Mouse (Mus musculus) v-Abl transformed pro-B cells (cell line): ENCODE data around the gene E130114P18Rik.

Source experiments
- in situ Hi-C, 2 experiments: fragments of 400-800 bp; cut with MboI; formaldehyde crosslinking; loops; one replicate each; pipeline ENCODE4 v1.15.1; 2025; ENCODE audit not compliant: unreplicated experiment in 2 of 2

The E130114P18Rik gene

DNA sequence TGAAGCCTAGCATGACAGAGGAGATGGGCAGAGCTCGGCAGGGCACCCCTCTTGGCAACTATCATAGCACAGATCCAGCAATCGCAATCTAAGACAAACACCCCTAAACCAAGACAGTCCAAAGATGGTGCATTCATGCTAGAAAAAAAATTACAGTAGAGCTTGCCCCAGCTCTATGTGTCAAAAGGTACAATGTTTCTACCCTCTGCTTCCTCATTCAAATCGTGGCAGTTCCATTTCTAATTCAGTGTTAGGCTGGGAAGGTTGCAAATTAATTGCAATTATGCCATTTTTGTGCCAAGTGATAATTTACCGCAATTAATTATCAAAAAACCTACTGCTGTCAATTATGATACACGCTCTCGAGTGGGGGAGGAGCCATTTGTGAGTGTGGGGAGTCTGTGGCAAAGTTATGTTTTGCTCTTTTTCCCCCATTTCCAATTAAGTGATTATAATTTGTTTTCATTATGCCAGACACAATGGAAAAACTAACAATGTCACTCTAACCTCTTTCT, 63.7 kb downstream of the E130114P18Rik start:
- in situ Hi-C loops: no loop called here

DNA sequence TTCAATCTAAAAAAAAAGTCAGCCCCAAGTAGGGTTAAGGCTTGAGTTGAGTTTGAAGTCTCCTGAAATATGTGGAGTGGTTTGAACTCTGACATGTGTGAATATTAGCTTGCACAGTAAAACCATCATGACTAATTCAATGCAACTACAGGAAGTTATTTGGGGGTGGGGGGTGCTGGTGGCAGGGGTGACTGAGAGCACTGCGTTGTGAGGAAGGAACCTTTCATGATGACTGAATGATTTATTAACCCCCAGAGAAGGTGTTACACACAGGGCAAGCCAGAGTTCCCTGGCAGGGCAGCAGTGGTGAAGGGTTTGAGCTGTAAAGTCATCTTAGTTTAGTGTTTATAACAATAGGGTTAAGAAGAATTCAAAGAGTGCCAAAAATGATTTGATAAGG, 65.3 kb downstream of the E130114P18Rik start:
- in situ Hi-C loops: no loop called here

DNA sequence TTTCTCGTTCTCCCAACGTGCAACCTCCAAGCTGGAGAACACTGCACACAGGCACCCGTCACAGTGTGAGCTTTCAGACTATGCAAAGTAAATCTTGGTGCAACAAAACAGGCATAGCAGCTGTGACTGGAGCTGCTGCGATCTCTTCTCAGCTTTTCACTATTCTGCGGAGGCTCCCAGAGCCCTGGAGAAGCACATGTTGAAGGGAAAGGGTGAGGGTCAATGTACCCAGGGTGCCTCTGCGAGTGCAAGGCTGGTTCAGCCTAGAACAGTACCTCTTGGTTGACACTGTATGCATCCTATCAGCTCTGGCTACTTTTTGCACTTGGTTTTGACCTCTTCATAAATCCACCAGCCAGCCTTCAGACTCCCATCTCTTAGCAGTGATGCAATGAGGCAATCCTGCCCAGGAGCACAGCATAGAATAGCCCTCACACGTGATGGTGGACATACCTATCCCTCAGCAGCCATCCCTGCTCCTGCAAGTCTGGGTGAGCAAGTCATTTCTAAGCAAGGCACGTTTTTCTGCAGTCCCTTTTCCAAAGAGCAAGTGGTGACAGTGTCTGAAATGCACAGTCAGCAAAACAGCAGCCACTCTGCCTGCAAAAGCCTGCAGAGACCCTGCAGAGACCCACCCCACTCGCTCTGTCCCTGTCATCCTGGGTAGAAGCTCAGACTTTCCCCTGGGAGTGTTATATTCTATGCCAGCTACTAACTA, 67.7 kb downstream of the E130114P18Rik start:
- in situ Hi-C loops: no loop called here

DNA sequence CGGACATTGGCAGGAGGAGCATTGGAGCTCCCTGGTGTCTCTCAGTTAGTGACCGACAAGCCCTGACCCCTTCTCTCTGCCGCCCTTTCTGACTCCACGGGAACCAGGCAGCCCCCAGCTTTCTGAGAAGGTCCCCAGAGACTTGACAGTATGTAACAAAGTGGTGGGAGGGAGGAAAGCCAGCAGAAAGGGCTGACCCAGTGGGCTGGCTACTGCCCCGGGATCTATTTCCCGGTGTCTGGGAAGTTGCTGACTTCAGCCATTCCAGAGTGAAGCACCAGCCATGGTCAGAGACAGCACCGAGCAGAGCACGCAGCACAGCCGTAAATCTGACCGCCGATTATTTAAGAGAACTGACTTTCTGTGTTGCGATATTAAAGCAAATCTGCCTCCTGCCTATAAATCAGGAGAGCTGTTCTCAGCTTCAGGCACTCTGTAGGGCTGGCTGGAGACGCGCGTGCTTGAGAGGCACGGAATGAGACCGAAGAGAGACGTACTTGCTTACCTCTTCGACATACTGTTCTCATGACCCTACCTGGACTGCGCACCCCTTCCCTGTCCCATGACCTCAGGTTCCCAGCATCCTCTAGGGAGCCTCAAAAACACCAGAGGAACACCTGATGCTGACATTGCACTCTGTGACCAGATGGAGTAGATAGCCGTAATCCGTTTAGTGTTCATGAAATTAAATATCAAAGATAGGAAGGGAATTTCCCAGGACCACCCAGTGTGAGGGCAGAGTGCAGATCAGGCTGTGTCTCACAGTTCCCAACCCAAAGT, 70.3 kb downstream of the E130114P18Rik start:
- in situ Hi-C loops: no loop called here

DNA sequence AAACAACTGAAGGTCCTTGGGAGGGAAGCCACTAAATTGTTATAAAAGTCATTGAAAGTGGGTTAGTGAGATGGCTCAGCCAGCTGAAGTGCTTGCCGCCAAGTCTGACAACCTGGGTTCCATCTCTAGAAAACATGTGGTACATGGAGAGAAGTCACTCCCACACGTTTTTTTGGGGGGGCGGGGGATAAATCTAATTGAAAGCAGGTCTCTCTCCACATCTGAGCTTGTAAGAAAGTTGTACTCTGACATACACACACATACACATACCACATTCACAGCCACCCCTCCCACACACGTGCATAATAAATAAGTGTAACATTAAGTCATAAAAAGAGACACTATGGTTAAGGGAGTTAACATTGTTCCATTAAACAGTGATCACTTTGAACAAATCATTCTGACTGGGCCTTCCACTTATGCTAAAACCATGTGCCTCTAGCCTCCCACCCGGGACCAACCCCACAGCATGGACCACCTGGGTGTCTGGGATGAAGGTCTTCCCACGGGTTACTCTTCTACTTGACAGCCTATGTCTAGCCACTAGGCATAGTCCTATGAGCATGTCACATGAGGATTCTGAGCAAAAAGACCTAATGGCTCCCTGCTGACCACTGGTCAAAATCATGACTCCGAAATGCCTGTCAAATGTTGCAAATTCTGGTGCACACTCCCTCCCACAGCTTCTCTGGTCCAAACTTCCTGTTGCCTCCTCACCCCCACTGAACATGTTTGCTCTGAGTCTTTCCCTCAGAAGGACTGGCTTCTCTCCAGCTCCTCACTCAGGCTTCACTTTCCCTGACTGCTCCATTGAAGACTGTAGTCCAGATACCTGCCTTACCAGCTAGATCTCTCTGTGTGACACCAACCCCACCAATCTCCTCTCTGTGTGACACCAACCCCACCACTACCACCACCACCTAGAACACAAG, 80.9 kb downstream of the E130114P18Rik start:
- in situ Hi-C loops: no loop called here

DNA sequence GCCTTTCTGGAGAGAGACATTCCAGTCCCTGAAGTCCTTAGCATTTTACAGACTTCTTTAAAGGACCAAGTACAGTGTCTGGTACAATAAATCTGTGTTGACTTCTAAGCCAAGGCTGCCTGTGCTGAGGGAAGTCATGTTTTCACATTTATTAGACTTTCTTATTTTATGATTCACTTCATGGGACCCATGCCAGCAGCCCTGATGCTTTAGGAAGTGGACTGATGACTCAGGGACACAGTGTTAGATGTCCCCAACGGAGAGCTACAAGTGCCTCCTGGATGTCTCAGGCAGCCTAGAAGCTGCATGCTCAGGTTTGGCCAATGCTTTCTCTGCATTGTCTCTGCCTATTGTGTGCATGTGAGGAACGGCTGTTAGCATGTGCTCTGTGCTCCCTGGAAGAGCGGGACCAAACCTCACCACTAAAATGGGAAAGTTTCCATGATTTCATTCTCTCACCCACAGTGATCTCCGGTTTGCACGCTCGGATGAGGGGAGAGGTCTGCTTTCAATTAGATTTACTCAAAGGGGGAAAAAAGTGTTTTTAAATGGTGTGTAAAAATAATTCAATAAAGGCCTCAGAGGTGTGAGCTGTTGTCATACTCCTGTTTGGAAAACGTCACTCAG, 82.4 kb downstream of the E130114P18Rik start:
- in situ Hi-C loops: no loop called here

DNA sequence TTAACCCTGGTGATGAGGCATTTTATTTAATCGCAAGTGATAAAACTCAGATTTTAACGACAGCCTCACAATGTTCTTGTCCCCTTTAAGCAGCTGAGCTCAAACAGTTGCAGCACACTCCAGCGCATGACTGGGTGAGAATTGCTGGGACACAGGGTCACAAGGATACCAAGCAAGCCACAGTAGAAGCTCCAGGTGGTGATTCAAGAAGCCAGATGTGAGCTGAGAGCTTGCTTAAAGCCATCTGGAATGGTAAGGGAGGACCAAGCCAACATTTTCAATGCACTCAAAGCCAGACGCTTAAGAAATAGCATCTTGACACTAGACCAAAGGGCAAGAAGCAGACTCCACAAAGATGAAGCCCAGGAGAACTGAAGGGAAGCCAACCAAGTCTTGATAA, 83.9 kb downstream of the E130114P18Rik start:
- in situ Hi-C loops: no loop called here

DNA sequence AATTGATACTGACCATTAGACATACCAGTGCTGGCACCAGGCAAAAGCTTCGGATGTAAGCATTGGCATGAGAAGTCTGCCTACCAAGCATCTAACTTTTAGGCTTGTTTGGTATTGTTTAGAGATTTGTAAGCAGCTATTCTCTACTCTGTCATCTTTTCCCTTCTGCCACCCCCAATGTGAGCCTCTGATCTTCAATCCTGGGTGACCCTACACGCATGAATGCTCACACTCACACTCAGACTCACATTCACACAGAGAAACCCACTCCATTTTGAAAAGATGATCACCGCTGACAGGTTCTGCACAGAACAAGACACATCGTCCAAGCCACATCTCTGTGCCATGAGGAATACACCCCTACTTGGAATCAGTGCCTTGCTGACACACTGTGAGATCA, 84.8 kb downstream of the E130114P18Rik start:
- in situ Hi-C loops: no loop called here

DNA sequence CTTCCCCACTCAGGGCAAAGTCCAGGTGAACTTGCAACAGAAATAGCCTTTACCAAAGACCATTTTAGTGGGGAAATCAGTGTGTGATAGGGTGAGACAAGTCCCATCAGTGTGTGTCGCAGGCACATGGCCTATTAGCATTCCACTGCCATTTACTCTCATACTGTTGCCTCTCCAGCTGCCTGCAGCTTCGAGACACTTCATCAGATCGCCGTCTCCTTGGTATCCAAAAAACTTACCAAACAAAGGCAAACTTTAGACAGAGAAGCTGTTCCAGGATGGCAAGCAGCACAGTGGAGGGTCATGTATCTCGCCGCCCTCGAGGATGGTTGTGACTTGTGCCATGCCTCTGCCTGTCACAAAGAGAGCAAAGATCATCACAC, 87.5 kb downstream of the E130114P18Rik start:
- in situ Hi-C loops: no loop called here

DNA sequence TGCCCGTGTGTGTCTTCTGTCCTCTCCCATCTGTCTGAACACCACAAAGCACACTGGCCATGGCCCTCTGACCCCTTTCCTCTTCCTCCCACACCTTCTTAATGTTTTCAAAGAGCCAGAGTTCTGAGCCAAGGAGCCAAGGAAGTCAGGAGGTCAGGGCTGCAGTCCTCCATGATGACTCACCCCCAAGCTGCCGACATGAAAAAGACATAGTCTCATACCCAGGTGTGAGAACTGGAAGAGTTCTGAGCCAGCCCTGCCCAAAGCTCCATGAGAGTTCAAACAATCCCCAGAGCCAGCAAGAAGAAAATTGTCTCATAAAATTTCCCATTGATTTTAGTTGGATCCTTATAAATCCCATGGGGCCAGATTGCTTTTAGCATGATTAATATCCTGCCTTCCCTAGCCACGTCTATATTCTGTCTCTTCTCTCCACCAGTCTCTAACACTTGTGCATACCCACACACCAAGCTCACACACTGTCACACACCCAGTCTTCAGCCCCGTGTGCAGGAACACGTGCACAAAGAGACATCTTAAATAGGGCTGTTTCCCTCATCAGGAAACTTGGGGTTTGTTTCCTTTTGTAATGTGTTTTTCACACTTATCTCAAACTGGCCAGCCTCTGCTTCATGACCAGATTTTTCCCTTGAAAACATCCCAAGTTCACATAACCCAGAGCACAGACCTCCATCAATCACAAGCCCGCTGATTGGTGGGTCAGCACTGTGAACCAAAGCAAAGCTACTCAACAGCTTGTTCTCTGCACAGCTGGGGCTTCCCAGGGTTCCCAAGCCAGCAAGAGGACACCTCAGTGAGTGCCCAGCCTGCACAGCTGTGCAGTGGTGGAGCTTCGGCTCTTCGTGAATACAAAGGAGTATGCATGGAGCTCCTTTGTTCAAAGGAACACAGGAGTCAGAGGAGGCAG, 88.2 kb downstream of the E130114P18Rik start:
- in situ Hi-C loops: no loop called here

DNA sequence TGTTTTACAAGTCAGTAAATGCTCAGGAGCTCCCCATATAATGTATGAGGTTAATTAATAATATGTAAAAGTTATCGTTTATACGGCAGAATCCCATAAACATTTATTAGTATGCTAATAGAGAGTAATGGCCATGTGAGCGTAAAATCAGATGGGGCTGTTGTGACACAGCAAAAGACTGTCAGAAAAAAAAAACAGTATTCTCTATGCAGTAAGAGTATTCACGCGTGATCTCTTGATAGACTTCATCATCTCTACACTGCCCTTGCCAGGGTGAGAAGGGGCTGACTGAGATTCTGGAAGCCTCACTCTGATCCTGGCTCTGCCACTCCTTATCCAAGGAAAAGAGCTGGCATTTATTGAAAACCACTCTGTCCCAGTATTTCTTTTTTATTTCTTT, 91.9 kb downstream of the E130114P18Rik start:
- in situ Hi-C loops: no loop called here

DNA sequence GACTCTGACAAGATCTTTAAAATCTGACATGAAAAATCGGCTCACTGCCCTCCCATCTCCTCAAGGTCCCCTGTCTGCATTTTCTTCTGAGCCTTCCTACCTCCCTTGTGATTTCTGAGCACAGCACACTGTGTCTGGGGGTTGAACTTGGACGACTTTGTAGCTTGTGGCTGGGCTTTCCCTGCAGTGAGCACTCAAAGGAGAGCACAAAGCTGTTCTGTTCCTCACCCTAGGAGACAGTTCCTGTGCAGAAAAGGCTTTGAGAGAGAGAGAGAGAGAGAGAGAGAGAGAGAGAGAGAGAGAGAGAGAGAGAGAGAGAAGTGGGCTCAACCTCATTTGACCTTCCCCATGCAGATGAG, 101.3 kb downstream of the E130114P18Rik start:
- in situ Hi-C loops: no loop called here

DNA sequence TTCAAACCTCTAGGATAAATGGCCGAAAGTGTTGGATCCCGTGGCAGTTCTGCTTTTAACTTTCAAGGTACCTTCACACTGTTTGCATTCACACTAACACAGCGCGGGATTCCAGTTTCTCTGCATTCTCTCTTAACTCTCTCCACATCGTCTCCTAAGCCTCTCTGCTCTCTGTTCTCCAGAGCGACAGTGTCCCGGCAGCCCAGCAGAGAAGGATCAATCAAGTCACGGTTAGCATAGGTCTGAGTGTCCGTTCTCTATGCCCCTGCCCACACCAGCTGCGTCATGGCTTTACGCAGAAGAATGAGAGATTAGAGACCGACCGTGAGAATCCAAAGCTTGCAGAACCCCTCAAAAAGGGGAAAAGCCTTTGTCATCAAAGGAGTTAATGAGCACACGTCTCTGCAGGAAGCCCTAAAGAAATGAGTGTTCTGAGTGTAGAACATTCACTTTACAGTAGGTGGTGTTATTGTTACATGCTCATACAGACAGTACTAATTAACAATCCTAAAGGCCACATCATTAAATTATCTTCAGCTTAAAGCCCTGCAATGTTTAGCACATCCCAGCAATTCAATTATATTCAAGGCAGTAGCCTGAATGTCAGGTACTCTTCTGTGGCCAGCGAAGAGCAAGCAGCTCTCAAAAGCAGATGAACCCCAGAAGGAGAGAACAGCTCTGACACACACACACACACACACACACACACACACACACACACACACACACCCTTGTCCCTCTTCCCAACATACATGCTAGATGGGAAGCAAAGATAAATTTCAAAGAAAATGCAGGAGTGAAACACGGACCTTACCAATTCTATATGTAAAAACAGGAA, 101.9 kb downstream of the E130114P18Rik start:
- in situ Hi-C loops: no loop called here

DNA sequence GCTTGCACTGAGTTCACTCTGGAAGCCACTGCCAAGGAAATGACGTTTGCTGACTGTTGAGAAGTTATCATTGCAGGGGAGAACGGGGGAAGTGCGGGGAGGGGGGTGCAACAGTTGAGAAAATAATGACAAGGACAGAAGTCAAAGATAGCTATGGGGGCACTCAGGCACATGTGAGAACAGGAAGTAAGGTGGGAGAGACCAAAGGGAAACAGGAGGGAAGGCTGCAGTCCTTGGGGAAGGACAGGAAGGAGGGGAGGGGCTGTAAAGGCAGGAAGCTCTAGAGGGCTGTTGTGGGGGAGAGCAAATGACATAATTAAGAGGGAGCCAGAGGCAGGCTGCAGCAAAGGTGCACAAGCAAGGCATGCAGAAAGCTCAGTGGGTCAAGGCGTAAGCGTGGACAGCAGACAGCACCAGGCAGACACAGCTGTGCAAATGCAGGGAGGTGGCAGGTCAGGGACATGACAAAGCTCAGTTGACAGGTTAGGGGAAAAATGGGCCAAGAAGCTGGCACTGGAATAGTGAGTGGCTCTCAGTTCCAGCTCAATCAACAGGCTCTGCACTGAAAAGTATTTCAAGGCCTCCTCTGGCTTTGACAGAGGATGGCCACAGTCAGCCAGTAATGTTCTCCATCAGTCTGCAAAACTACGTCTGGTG, 103.9 kb downstream of the E130114P18Rik start:
- in situ Hi-C loops: no loop called here

DNA sequence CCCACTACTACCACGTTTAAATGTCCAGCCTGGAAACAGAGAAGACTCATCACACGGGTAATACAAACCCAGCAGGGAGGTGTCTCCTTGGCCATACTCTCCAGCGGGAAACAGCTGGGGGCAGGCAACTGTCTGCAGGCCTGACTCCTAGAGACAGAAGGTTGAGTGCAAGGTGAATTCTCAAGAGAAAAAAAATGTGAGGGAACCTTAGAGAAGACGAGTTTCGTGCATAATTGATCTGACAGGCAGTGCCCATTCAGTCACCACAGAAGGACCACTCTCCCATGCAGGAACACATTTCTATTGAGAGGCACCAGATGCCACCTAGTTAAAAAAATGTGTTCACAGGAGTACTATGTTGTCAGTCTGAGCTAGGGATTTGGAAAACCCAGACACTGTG, 105.4 kb downstream of the E130114P18Rik start:
- in situ Hi-C loops: no loop called here

DNA sequence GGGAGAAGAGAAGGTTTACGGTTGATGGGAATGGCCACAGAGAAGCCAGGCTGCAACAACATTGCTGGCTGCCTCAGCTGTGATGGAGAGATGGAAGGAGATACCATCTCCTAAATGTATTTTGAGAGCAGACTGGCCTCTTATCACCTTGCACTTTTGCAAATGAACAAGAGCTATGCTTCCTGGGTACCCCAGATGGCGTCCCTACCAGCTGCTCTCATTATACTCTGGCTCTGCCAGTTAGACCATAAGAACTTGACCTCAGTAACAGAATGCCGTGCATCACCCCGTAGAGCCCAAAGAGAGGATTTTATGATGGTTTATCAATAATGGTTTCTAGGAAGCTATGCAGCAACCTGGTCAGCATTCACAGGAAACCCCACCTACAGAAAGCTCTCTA, 106.0 kb downstream of the E130114P18Rik start:
- in situ Hi-C loops: no loop called here

DNA sequence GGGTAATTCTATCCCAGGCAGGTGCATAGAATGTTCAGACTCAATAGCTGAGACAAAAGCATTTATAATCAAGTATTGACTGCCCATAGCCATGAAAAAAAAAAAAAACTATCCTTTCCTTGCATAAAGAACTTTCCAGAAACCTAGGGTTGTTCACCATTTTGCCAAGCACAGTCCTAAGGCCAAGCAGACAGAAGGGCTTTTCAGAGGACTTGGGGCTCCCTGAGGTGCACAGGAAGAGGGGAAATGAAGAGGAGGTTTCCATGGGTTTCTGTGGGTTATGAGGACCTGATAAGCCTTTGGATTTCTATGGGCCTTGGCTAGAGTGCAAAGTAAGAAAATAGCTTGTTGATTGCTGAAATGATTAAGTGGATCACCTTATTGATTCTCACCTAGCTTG, 107.5 kb downstream of the E130114P18Rik start:
- in situ Hi-C loops: no loop called here

DNA sequence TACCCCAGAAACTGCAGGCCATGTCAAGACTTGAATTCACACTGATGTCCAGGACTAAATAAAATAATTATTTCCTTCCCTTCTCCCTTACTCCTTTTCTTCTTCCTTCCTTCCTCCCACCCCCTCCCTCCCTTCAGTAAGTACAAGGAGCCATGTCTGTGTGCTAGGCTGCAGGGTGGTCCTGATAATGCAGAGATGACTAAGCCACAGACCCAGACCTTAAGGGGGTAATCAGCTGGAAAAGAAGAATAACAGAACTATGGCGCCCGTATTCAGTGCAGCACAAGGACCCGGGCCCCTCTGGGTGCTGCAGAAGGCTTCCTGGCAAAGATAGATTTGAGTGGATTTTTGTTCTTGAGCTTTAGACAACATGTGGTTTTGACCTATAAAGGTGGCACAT, 108.1 kb downstream of the E130114P18Rik start:
- in situ Hi-C loops: no loop called here
